Mouse (Mus musculus) ES-E14 (cell line): ENCODE results near the gene Fam122a.

ENCODE experiments used
- CHD2 ChIP-seq: IDR thresholded peaks from 2 replicates; pipeline ENCODE4 v1.6.1; 2014; ENCODE audit warnings: mild to moderate bottlenecking, low read depth, low read length, inconsistent platforms
- HCFC1 ChIP-seq: IDR thresholded peaks from 2 replicates; pipeline ENCODE4 v1.6.1; 2012; ENCODE audit warnings: low read length, inconsistent platforms, borderline replicate concordance; ENCODE audit not compliant: insufficient read depth
- MAFK ChIP-seq: IDR thresholded peaks from 2 replicates; pipeline ENCODE4 v1.6.1; 2014; ENCODE audit warnings: mild to moderate bottlenecking, low read depth, low read length, inconsistent platforms; ENCODE audit not compliant: insufficient read depth
- ZC3H11A ChIP-seq: IDR thresholded peaks from 2 replicates; pipeline ENCODE4 v1.6.1; 2012; ENCODE audit warnings: low read depth, mild to moderate bottlenecking, inconsistent platforms, low read length, borderline replicate concordance
- ZNF384 ChIP-seq: IDR thresholded peaks from 2 replicates; pipeline ENCODE4 v1.6.1; 2012; ENCODE audit warnings: low read depth, low read length, inconsistent platforms

- TF ChIP-seq MAFK (no peak), ZNF384 (no peak), ZC3H11A (no peak), HCFC1 (no peak), CHD2 (no peak)
Observed at GRCm38 (mm10) chr19:24476461-24476860, 695 bp downstream of the Fam122a start.
